Mouse (Mus musculus) right cerebral cortex, postnatal 4 days (tissue): ENCODE results near the gene Ell.
"Not testable (repeated sequence)": the region's sequence is repeated elsewhere in the genome, so short reads cannot be mapped to it uniquely, and the experiment has no call there.

Source experiments
- DNase-seq: peaks from one replicate; pipeline ENCODE4 v3.0.0-alpha.2; 2022

Gene Ell

GRCm38 (mm10) chr8:70570360-70570759 lies 31.1 kb downstream of the Ell start:
- DNase-seq = no peak

GRCm38 (mm10) chr8:70570990-70571389 lies 31.7 kb downstream of the Ell start:
- DNase-seq = no peak

GRCm38 (mm10) chr8:70574302-70574701 lies 35.0 kb downstream of the Ell start:
- DNase-seq = no peak

- no peak for DNase-seq
These were observed 35.7 kb downstream of the Ell start for GRCm38 (mm10) chr8:70574915-70575314.

- DNase-seq = no peak
These were observed 38.0 kb downstream of the Ell start for GRCm38 (mm10) chr8:70577207-70577606.

- no peak for DNase-seq
These were observed 44.5 kb downstream of the Ell start for GRCm38 (mm10) chr8:70583476-70584387.

GRCm38 (mm10) chr8:70584606-70585257 lies 45.5 kb downstream of the Ell start:
- no peak for DNase-seq

- DNase-seq = no peak
These were observed 46.0 kb downstream of the Ell start for GRCm38 (mm10) chr8:70585258-70585652.

GRCm38 (mm10) chr8:70587955-70588354 lies 48.7 kb downstream of the Ell start:
- not testable (repeated sequence) for DNase-seq

GRCm38 (mm10) chr8:70591569-70591968 lies 52.3 kb downstream of the Ell start:
- no peak for DNase-seq

GRCm38 (mm10) chr8:70593173-70593572 lies 53.9 kb downstream of the Ell start:
- no peak for DNase-seq

- DNase-seq = peak; percentile 72
These were observed 54.8 kb downstream of the Ell start, which contains the start of gene Isyna1 for GRCm38 (mm10) chr8:70593961-70594609. Isyna1 (plus strand) TSS chr8:70594373.

GRCm38 (mm10) chr8:70594621-70595564 lies 55.6 kb downstream of the Ell start:
- peak; percentile 46 for DNase-seq

- DNase-seq = no peak
These were observed 56.6 kb downstream of the Ell start for GRCm38 (mm10) chr8:70595811-70596210.

- no peak for DNase-seq
These were observed 57.0 kb downstream of the Ell start for GRCm38 (mm10) chr8:70596216-70596615.

GRCm38 (mm10) chr8:70596775-70597416 lies 57.6 kb downstream of the Ell start:
- no peak for DNase-seq

GRCm38 (mm10) chr8:70597417-70598272 lies 58.4 kb downstream of the Ell start:
- no peak for DNase-seq

GRCm38 (mm10) chr8:70598283-70598682 lies 59.0 kb downstream of the Ell start:
- DNase-seq = peak; percentile 82

GRCm38 (mm10) chr8:70598722-70599121 lies 59.5 kb downstream of the Ell start:
- peak; percentile 49 for DNase-seq

GRCm38 (mm10) chr8:70599507-70600290 lies 60.4 kb downstream of the Ell start:
- DNase-seq = no peak
